Mouse (Mus musculus) G1E-ER4 (cell line): ENCODE measurements around the gene Neo1. TPM values are rescaled to one million over a fixed set of nuclear protein-coding genes. Genes with fewer than 3 reads are reported as not detected.

Experiments used
- GATA1 ChIP-seq: IDR thresholded peaks from one replicate; pipeline ENCODE4 v1.8.0; 2012; ENCODE audit warnings: low read length, inconsistent platforms
- polyA plus RNA-seq: library from polyadenylated mRNA; stranded (reverse); fragments of >175 nt; gene quantifications from 2 replicates; pipeline ENCODE4 v1.2.3, GENCODE M21; 2012

Gene Neo1
- polyA plus RNA-seq, 1 experiment, result not detected

GRCm38 (mm10) chr9:58838504-58838903, 197.7 kb downstream of the Neo1 start:
- TF ChIP-seq GATA1, result no peak

GRCm38 (mm10) chr9:58837174-58837573, 199.1 kb downstream of the Neo1 start:
- TF ChIP-seq GATA1, result no peak

GRCm38 (mm10) chr9:58832939-58833338, 203.3 kb downstream of the Neo1 start:
- TF ChIP-seq GATA1, result no peak

GRCm38 (mm10) chr9:58829627-58830026, 206.6 kb downstream of the Neo1 start:
- no peak for TF ChIP-seq GATA1

Other genes starting within 250 kb of the Neo1 start
- not detected in 2 replicates for gene Hcn4, start 213.0 kb downstream of the Neo1 start, polyA plus RNA-seq